Mouse (Mus musculus): ENCODE results near the gene Slc8a1.

GRCm38 (mm10) chr17:81360571-81360970 lies 377.6 kb downstream of the Slc8a1 start:
- TF ChIP-seq CTCF (IDR thresholded peaks at IDR 0.05; ENCODE audit: low read depth, low read length) (no peak), TAL1 (conservative IDR thresholded peaks at IDR 0.05; ENCODE audit: low read depth, low read length) (no peak), GATA1 (IDR thresholded peaks at IDR 0.05; ENCODE audit: borderline replicate concordance, low read length) (no peak), POLR2AphosphoS5 (IDR thresholded peaks at IDR 0.05; ENCODE audit: insufficient replicate concordance, low read depth, low read length) (no peak), GATA2 (IDR thresholded peaks at IDR 0.05; ENCODE audit: borderline replicate concordance, low read depth, low read length) (no peak)
